Mouse (Mus musculus) olfactory bulb, adult 2 months (tissue): ENCODE results near the gene Vps26c.

Source experiments
- CTCF ChIP-seq: fragments of 200-500 bp; IDR thresholded peaks from 2 replicates; pipeline ENCODE4 v1.5.1; 2012; ENCODE audit warnings: low read depth, mild to moderate bottlenecking, low read length, moderate library complexity; ENCODE audit not compliant: insufficient read depth
- POLR2A ChIP-seq: fragments of 200-500 bp; IDR thresholded peaks from 2 replicates; pipeline ENCODE4 v1.6.1; 2012; ENCODE audit warnings: mild to moderate bottlenecking, low read depth, low read length, moderate library complexity; ENCODE audit not compliant: insufficient read depth

- no peak for TF ChIP-seq POLR2A
- no peak for TF ChIP-seq CTCF
Measured at GRCm38 (mm10) chr16:94566124-94566523, 39.5 kb upstream of the Vps26c start.
